Mouse (Mus musculus) neural tube, embryonic 14.5 days (tissue): ENCODE results near the gene Kbtbd12. TPM values are rescaled to one million over a fixed set of nuclear protein-coding genes. Genes with fewer than 3 reads are reported as not detected.

Source experiments
- ATAC-seq: fragments of 200-750 bp; cut with Nextera tagmentation; 2 replicates; pipeline ENCODE4 v1.8.0; 2017; ENCODE audit warnings: low read depth, mild to moderate bottlenecking, moderate TSS enrichment, moderate library complexity
- H3K27ac ChIP-seq: fragments of 300-500 bp; sonication (generic); 2 replicates; pipeline ENCODE4 v1.5.1; 2014; ENCODE audit warnings: low read depth, mild to moderate bottlenecking, control low read depth, low read length, moderate library complexity, mixed read lengths
- H3K27me3 ChIP-seq: fragments of 300-500 bp; sonication (generic); 2 replicates; pipeline ENCODE4 v1.6.1; 2014; ENCODE audit warnings: low read length; ENCODE audit not compliant: control insufficient read depth, insufficient read depth
- H3K36me3 ChIP-seq: fragments of 300-500 bp; sonication (generic); 2 replicates; pipeline ENCODE4 v1.6.1; 2014; ENCODE audit warnings: low read length, mixed read lengths; ENCODE audit not compliant: control insufficient read depth, insufficient read depth
- H3K4me1 ChIP-seq: fragments of 300-500 bp; sonication (generic); 2 replicates; pipeline ENCODE4 v1.6.1; 2014; ENCODE audit warnings: low read length; ENCODE audit not compliant: control insufficient read depth, insufficient read depth
- H3K4me2 ChIP-seq: fragments of 300-500 bp; sonication (generic); 2 replicates; pipeline ENCODE4 v1.6.1; 2014; ENCODE audit warnings: mild to moderate bottlenecking, low read depth, low read length, control low read depth
- H3K4me3 ChIP-seq: fragments of 300-500 bp; sonication (generic); 2 replicates; pipeline ENCODE4 v1.5.1; 2014; ENCODE audit warnings: low read depth, low read length, control low read depth, mixed read lengths
- H3K9ac ChIP-seq: fragments of 300-500 bp; sonication (generic); replicated peaks from 2 replicates; pipeline ENCODE4 v1.6.1; 2014; ENCODE audit warnings: low read depth, mild to moderate bottlenecking, control low read depth, low read length, mixed read lengths
- H3K9me3 ChIP-seq: fragments of 300-500 bp; sonication (generic); 2 replicates; pipeline ENCODE4 v1.6.1; 2016; ENCODE audit warnings: low read length; ENCODE audit not compliant: control insufficient read depth
- WGBS: fragments of 180-500 bp; shearing (Covaris S2); extraction: QIAGEN DNeasy Blood & Tissue Kit; methylation state at CpG from one replicate; pipeline ENCODE4 v1.1.7; 2014; 5-methylcytosine and 5-hydroxymethylcytosine counted together
- polyA plus RNA-seq: library from polyadenylated mRNA; unstranded; fragments of >200 nt; fragmentation: Nextera tagmentation; extraction: Ambion mirVana; gene quantifications from 2 replicates; pipeline ENCODE4 v1.2.1, GENCODE M21; 2014

The Kbtbd12 gene
- 0.43 and 0.55 TPM in 2 replicates for polyA plus RNA-seq

DNA sequence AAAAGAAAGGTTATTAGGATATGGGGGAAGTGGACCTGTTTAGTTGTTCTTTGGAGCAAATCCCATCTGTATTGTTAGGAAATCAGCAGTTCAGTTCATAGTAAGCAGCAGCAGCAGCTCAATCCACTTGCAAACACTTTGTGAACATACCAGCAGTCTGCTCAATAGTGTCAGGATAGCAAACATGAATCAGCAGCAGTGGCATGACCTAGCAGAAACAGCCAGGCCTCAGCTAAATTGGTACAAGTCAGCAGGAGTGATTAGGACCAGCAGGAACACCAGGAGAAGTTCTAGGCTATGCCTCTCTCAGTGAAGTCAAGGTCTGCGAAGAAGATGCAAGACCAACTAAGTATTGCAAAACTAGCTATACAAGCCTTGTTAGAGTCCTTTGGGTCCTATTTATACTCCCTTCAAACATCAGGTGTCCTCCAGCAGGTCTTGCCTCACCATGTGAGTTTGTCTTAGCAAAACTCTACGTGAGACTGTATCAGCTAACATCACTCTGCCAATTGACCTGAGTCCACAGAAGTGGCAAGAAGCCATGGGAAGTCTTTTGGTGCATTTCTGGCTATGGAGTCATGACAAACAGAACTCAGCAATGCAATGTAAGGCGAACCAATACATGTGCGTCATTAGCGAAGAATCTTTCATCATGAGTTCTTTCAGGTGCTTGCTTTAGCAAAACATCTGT is at the start of gene Kbtbd12:
TSS of gene Kbtbd12 (minus strand) at position 340 of the 691 bp plus-strand sequence.
- no peak within 1 kb of the TSS for H3K4me3 ChIP-seq
- 97% methylated on average over 5 of the region's 5 CpGs for WGBS
- H3K27ac ChIP-seq, result no peak within 1 kb of the TSS; the same call in 1 of the 2 replicates
- peaks cover 12% of the 10 kb centered on the region; the same call in 1 of the 2 replicates for H3K4me1 ChIP-seq
- no peak for ATAC-seq
- H3K36me3 ChIP-seq, result no peaks in the 10 kb centered on the region
- no peaks in the 10 kb centered on the region for H3K9me3 ChIP-seq
- no peak within 1 kb of the TSS for H3K4me2 ChIP-seq
- H3K27me3 ChIP-seq, result no peaks in the 10 kb centered on the region
- no peak within 1 kb of the TSS for H3K9ac ChIP-seq

DNA sequence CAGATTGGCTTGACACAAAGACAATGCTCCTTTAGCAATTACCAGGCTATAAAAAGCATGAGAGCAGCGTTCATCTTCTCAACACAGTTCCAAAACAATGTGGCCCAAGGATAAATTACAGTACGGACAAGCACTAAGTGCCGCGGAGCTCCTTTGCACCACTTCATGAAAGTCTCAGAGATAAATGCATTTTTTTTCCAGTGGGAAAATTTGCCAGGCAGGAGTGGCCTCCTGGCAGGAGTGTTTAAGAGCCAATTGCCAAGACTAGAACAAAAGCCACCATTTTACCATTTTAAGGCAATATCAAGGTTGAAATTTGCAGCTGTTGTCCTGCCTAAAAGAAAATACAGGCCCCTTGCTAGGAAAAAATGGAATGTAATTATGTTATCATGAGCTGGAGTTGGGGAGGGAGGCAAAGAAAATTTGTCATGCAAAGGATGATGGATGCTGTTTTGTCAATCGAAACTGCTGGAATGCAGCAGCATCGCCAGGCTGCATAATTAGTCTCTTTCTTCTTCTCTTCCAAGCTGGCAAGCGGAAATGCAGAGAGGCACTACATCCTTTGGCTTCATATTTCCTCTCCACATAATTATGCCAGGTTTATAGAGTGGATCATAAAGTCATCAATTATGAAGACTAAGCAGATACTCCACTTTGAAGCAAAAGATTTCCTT is 45.8 kb upstream of the Kbtbd12 start:
- H3K4me2 ChIP-seq, result no peak overlapping the region
- H3K36me3 ChIP-seq, result no peaks in the 10 kb centered on the region
- H3K27ac ChIP-seq, result no peak overlapping the region; the same call in 1 of the 2 replicates
- H3K4me1 ChIP-seq, result no peaks in the 10 kb centered on the region
- H3K4me3 ChIP-seq, result no peak overlapping the region
- no peaks in the 10 kb centered on the region for H3K9me3 ChIP-seq
- WGBS, result 29% methylated on average over 7 of the region's 7 CpGs
- no peak overlapping the region for H3K9ac ChIP-seq
- no peak for ATAC-seq
- H3K27me3 ChIP-seq, result no peaks in the 10 kb centered on the region

DNA sequence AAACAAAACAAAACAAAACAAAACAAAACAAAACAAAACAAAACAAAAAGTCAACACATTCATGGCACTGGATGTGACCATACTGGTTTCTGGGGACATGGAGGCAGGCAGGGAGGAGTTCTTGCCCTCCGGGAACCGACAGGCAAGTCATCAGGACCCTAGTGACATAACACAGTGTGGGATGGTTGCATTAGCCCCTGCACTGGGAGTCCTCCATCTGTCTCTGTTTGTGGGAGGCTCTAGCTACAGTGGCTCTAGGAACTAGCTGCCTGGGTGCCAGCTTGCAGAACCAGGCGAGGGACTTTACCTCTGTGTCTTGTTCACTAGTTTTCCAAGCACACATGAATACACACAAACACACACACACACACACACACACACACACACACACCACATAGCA is 43.3 kb upstream of the Kbtbd12 start:
- Histone ChIP-seq H3K4me2 (no peak overlapping the region), H3K9ac (no peak overlapping the region), H3K27ac (no peak overlapping the region), H3K27me3 (no peaks in the 10 kb centered on the region), H3K36me3 (no peaks in the 10 kb centered on the region), H3K4me1 (no peaks in the 10 kb centered on the region), H3K9me3 (no peaks in the 10 kb centered on the region), H3K4me3 (no peak overlapping the region)
- 89% methylated on average over 3 of the region's 3 CpGs for WGBS
- no peak for ATAC-seq

DNA sequence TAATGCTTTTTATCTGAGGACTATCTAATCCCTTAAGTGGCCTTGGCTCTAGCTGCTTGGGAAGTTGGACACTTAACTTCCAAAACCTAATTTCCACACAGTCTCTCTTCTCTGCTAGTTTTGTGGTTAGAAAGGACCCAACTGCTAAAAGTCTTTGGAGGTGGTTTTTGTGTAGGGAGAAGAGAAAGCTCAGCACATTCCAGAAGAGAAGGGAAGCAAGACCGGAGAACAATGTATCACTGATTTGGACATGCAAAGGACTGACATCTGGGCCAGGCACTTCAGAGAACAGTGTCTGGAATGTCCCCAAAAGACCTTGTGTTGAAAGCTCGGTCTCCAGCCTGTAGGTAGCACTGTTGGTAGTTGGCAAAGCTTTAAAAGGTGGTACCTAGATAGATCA is 40.0 kb upstream of the Kbtbd12 start:
- Histone ChIP-seq H3K4me1 (no peaks in the 10 kb centered on the region), H3K9me3 (no peaks in the 10 kb centered on the region), H3K27me3 (no peaks in the 10 kb centered on the region), H3K36me3 (no peaks in the 10 kb centered on the region), H3K9ac (no peak overlapping the region), H3K4me3 (no peak overlapping the region), H3K27ac (no peak overlapping the region), H3K4me2 (no peak overlapping the region)
- 65% methylated on average over 2 of the region's 2 CpGs for WGBS
- ATAC-seq, result no peak

DNA sequence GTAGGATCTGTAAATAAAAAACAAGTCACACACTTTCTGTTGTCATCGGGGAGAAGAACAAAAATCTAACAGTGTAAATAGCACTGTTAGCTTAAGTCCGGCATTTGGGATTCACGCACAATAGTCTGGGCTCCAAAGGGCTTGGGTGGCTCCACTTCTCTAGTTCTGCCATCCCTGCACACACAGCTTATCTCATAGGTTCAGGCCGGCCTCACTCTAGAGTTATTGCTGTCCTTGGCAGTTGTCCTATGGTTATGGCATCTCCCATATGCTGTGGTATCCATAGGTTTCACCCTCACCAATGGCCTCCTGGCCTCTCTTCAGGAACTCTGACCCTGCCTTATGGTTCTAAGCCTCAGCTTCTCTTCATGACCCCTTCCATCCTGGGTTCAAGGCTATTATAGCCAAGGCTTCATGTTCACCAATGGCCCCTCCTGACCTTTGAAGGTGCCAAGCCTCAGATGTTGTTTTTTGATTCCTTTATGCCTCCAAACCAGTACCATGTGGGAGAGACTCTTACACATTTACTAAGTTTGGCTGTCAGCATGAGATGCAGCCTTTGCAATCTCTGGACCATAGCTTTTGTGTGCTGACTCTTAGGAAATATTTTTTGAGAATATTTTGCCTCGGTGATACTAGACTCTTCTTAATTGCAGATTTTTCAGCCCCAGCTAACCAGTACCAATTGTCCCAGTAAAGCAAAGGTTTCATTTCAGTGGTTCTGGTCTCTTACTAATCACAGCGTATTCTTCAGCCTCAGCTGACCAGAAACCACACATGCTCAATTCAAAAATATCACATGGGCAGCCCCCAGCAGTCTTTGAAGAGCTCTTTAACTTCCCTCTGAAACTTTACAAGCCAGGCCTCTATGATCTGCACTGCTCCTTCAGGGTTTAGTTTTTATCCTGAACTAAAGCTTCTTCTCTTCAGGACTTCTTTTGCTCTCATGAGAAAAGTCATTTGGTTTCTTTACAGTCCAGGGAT is 39.3 kb upstream of the Kbtbd12 start:
- Histone ChIP-seq H3K27me3 (no peaks in the 10 kb centered on the region), H3K9ac (no peak overlapping the region), H3K4me2 (no peak overlapping the region), H3K27ac (no peak overlapping the region), H3K9me3 (no peaks in the 10 kb centered on the region), H3K4me1 (no peaks in the 10 kb centered on the region), H3K4me3 (no peak overlapping the region), H3K36me3 (no peaks in the 10 kb centered on the region)
- WGBS, result 93% methylated on average over 6 of the region's 6 CpGs
- no peak for ATAC-seq

DNA sequence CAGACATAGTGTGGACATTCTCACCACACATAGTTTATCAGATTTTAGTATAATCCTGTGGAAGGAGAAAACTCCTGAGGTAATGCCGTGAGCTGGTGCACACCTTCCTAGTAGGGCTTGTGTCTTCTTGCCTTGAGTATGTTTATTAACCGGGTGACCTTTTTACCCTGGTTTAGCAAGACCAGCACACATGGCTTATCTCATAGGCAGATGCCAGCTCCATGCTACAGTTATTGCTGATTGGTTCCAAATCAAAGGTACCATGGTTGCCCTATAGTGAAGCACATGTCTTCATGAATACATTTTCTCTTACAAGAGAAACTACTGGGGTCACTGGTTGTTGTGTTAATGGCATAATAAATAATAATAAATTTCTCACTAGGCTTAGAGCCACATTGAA is 38.1 kb upstream of the Kbtbd12 start:
- H3K9me3 ChIP-seq, result no peaks in the 10 kb centered on the region
- ATAC-seq, result no peak
- H3K9ac ChIP-seq, result no peak overlapping the region
- no peaks in the 10 kb centered on the region for H3K36me3 ChIP-seq
- H3K27me3 ChIP-seq, result no peaks in the 10 kb centered on the region
- no peaks in the 10 kb centered on the region for H3K4me1 ChIP-seq
- H3K4me2 ChIP-seq, result no peak overlapping the region
- no peak overlapping the region for H3K27ac ChIP-seq
- no peak overlapping the region for H3K4me3 ChIP-seq
- WGBS, result 93% methylated on average over 2 of the region's 2 CpGs

DNA sequence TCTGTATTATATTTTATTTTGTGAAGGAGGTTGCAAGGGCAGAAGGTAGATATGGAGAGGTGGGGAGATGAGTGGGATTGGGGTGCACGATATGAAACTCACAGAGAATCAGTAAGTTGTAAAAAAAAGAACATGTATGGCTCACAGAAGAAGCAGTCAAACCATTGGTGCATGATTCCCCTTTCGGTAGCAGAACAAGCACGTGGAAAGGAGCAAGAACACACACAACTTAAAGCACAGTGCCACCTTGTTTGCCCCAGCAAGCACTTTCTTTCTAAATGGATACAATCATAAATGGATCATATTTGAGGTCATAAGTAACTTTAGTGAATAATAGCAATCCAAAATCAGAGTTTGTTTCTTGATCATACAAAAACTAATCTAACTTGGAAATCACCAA is 24.5 kb upstream of the Kbtbd12 start:
- no peaks in the 10 kb centered on the region for H3K27me3 ChIP-seq
- 87% methylated on average over 3 of the region's 3 CpGs for WGBS
- H3K27ac ChIP-seq, result no peak overlapping the region
- H3K36me3 ChIP-seq, result no peaks in the 10 kb centered on the region
- no peak for ATAC-seq
- no peaks in the 10 kb centered on the region for H3K4me1 ChIP-seq
- no peak overlapping the region for H3K9ac ChIP-seq
- no peak overlapping the region for H3K4me2 ChIP-seq
- H3K4me3 ChIP-seq, result no peak overlapping the region
- H3K9me3 ChIP-seq, result no peaks in the 10 kb centered on the region

DNA sequence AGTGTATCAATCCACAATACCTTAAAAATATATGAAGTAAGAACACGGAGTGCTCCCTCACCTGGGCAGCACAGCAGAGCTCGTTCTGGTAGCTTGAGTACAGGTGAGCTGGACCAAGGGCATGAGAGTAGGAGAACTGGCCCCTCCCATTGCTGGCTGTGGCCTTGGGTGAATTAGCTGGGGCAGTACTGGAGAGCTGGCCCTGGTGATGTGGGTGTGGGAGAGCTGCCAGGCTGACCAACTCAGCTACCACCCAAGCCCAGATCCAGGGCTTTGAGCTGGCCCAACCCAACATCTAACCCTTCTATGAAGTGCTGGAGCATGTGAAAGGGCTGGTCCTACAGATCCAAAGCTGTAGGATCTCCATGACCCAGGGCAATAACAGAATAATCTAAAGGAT is 23.9 kb upstream of the Kbtbd12 start:
- no peaks in the 10 kb centered on the region for H3K36me3 ChIP-seq
- no peak overlapping the region for H3K4me3 ChIP-seq
- no peak overlapping the region for H3K4me2 ChIP-seq
- no peaks in the 10 kb centered on the region for H3K27me3 ChIP-seq
- no peak for ATAC-seq
- H3K9me3 ChIP-seq, result no peaks in the 10 kb centered on the region
- 80% methylated on average over 2 of the region's 2 CpGs for WGBS
- no peak overlapping the region for H3K27ac ChIP-seq
- H3K9ac ChIP-seq, result no peak overlapping the region
- no peaks in the 10 kb centered on the region for H3K4me1 ChIP-seq
